Mouse (Mus musculus): ENCODE data around the gene Gpr152.
A peak's percentile ranks its signal among the peaks of the same experiment; 100 is the strongest.
"Not testable (repeated sequence)": the region's sequence is repeated elsewhere in the genome, so short reads cannot be mapped to it uniquely, and the experiment has no call there.

The Gpr152 gene

DNA sequence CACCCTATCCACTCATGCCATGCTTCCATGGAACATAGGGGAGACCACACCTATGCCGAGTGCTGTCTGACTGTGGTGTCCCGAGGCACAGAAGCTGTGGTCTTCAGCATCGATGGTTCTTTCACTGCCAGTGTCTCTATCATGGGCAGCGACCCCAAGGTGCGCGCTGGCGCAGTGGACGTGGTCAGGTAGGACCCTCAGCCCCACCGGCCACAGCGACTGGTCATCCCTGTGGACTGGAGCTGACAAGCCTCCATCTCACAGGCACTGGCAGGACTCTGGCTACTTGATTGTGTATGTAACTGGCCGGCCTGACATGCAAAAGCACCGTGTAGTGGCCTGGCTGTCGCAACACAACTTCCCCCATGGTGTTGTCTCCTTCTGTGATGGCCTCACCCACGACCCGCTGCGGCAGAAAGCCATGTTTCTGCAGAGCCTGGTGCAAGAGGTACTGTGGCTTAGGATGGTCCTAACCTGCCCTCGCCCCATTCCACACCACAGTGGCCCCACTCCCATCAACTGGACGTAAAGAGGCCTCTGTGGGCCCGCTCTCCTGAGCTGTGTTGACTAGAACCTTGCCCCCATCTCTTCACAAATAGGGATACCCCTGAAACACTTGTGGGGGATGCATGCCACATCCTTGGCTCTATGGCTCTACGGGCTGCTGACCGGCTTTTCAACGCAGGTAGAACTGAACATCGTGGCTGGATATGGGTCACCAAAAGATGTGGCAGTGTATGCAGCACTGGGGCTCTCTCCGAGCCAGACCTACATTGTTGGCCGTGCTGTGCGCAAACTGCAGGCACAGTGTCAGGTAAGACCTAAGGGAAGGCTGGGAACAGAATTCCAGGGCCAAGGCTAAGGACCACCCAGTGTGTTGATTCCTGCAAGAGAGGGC lies 27.3 kb upstream of the Gpr152 start:
- DNase-seq (ENCODE audit: low read depth, low spot score), result no peak

DNA sequence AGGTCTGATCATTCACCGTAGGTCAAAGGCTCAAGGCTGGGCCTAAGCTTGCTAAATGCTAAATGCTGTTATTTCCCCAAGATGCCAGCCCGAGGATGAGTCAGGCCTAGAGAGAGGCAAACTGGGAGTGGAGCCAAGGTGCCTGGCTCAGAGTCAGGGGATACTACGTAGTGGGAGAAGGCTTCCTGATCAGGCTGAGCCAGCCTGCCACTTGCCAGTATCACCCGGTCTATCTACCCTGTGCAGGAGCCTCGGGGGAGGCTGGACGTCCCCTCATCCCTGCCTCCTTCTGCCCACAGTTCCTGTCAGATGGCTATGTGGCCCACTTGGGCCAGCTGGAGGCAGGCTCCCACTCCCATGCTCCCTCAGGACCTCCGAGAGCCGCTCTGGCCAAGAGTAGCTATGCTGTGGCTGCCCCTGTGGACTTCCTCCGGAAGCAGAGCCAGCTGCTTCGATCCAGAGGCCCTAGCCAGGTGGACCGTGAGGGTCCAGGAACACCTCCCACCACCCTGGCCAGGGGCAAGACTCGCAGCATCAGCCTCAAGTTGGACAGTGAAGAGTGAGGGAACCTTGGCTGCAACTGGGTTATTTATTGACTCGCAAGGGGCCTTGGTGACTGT lies 26.3 kb upstream of the Gpr152 start:
- no peak for DNase-seq (ENCODE audit: low read depth, low spot score)

GRCm38 (mm10) chr19:4113806-4114230 lies 25.8 kb upstream of the Gpr152 start:
- DNase-seq (ENCODE audit: low read depth, low spot score), result no peak

- no peak for DNase-seq (ENCODE audit: low read depth, low spot score)
These were observed 25.0 kb upstream of the Gpr152 start for GRCm38 (mm10) chr19:4114551-4114950.

GRCm38 (mm10) chr19:4115144-4115543 lies 24.4 kb upstream of the Gpr152 start:
- DNase-seq (ENCODE audit: low read depth, low spot score), result no peak

DNA sequence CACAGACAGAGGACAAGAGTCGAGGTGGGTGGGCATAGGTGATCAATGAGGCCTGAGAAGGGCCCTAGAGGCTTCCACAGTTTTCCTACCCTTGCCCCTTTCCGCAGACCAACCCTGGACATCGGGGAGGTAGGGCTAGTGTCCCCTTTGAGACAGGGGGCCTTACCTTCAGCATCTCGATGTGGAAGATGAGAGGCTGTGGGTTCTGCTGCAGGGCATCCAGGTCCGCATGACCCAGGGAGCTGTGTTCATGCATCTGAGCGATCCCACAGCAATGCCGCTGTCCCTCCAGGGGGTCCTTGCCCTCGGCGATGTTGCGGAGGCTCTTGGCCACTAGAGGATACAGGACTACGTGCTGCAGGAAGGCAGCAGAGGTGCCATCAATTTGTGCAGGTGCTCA lies 23.8 kb upstream of the Gpr152 start:
- DNase-seq (ENCODE audit: low read depth, low spot score), result no peak

GRCm38 (mm10) chr19:4117006-4117405 lies 22.6 kb upstream of the Gpr152 start:
- DNase-seq (ENCODE audit: low read depth, low spot score), result no peak

GRCm38 (mm10) chr19:4118350-4118749 lies 21.2 kb upstream of the Gpr152 start:
- DNase-seq (ENCODE audit: low read depth, low spot score), result no peak

DNA sequence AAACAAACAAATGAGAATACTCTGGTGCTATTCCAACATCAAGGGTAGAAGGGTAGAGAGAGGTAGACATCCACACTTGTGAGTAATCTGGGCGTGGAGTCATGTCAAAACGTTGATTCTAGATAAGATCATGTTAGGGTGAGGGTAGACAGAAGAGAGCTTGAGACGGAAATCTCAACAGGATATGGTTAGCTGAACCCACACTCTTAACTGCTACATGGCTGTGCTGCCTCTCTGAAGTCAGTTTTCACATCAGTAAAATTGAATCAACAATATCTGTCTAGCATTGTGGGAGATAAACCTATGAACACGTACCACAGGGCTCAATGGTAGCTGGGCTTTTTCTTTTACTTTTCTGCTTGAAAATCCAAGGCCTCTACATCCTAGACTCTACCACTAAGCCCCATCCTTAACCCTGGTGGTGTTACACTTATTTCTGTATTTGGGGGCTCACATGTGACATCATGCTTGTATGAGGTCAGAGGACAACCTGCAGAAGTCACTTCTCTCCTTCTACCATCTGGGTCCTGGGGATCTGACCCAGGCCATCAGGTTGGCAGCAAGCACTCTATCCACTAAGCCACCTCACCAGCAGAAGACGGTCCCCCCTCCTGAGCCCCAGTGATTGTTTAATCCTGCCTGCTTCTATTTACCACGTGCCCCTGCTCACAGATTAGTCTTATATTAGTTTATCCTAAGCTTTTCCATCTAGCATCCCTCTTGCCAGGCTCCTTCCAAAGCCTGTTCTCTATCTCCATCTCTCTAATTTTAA lies 19.7 kb upstream of the Gpr152 start:
- no peak for DNase-seq (ENCODE audit: low read depth, low spot score)

DNA sequence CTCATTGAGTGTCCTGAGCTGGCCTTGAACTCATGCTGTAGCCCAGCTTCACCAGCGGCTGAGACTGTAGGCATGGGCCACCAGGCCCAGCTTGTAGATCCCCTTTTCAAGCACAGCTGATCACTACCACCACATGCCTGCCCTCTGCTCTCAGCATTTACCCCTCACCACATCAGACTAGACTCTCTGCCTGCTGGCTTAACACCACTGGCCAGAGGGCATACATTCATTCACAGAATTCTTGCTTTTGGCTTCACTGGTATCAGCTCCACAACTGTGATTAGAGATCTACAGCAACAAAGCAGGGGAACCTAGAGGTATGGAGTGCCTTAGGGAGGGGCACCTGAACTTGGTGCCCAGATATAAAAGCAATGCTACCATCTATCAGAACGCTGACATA lies 19.1 kb upstream of the Gpr152 start:
- no peak for DNase-seq (ENCODE audit: low read depth, low spot score)

- DNase-seq (ENCODE audit: low read depth, low spot score), result peak; percentile 96
These were observed 18.3 kb upstream of the Gpr152 start for GRCm38 (mm10) chr19:4121097-4121805.

DNA sequence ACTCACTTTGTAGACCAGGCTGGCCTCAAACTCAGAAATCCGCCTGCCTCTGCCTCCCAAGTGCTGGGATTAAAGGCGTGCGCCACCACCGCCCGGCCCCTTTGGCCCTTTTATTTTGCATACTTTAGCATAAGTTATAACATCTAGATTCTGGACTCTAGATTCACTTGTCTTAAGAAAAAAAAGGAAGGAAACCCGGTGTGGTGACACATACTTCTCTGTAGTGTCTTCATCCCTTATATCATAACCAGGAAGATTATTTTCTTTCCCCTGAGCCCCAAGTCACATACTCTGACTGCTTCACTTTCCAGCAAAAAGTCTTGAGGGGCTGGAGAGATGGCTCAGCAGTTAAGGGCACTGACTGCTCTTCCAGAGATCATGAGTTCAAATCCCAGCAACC lies 17.7 kb upstream of the Gpr152 start:
- DNase-seq (ENCODE audit: low read depth, low spot score), result not testable (repeated sequence)

DNA sequence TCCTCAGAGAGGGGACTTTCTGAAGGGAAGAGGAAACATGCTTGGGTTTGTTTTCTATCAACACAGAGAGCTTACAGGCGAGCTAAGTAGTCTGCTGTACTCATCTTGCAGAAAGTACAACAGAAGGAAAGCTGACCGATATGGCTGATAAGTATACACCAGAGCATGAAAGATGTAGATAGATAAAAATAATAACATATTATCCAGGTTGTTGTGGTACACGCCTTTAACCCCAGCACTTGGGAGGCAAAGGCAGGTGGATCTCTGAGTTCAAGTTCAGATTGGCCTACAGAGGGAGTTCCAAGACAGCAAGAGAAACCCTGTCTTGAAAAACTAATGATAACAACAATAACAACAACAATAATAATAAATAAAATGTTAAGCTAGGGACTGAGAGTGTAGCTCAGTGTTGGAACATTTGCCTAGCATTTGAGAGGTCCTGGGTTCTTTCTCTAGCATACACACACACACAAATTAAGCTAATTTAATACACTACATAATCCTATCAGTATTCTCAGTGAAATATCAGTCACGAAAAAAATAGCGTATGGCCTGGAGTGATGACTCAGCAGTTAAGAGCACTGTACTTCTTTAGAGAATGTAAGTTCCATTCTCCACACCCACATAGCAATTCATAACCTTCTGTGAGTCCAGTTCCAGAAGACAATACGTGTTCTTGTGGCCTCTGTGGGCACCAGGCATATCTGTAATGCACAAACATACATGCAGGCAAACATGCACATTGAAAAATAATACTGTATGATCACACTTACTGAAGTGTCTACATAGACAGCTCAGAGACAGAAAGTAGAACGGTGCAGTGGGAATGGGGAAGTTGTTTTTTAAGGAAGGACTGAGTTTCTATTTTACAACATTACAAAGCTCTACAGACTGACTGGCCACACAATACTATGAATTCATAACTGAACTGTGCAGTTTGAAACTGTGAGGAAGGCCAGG lies 16.9 kb upstream of the Gpr152 start:
- no peak for DNase-seq (ENCODE audit: low read depth, low spot score)

DNA sequence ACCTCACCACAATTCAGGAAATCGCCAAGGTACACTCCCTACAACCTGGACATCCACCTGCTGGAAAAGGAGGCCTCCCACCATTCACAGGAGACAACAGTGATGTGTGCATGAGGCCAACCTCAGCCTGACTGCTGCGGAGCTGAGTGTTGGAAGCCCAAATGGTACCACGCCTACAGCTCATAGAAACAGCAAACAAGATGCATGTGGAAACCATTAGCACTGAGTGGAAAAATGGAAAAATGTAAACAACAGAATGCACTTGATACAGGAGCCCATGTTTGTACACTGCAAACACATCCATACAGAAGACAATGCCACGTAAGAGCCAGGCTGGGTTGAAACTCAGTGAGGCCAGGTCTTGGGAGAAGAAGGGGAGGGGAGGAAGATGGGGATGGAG lies 15.2 kb upstream of the Gpr152 start:
- no peak for DNase-seq (ENCODE audit: low read depth, low spot score)

DNA sequence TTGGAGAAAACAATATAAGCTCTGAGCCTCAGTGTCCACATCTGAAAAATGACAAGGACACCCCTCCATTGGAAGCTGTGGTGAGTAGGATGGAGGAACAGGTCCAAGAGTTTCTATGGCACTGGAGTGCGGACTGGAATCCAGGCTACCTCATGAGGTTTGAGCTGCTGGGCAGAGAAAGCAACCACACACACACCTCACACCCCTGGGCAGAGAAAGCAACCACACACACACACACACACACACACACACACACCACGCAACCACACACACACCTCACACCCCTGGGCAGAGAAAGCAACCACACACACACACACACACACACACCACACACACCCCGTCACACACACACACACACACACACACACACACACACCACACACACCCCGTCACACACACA lies 14.3 kb upstream of the Gpr152 start:
- not testable (repeated sequence) for DNase-seq (ENCODE audit: low read depth, low spot score)

GRCm38 (mm10) chr19:4125741-4126696 lies 13.6 kb upstream of the Gpr152 start, which contains the start of gene Aip:
TSS of gene Aip (minus strand) at chr19:4125858.
- peak; percentile 95 for DNase-seq (ENCODE audit: low read depth, low spot score)

DNA sequence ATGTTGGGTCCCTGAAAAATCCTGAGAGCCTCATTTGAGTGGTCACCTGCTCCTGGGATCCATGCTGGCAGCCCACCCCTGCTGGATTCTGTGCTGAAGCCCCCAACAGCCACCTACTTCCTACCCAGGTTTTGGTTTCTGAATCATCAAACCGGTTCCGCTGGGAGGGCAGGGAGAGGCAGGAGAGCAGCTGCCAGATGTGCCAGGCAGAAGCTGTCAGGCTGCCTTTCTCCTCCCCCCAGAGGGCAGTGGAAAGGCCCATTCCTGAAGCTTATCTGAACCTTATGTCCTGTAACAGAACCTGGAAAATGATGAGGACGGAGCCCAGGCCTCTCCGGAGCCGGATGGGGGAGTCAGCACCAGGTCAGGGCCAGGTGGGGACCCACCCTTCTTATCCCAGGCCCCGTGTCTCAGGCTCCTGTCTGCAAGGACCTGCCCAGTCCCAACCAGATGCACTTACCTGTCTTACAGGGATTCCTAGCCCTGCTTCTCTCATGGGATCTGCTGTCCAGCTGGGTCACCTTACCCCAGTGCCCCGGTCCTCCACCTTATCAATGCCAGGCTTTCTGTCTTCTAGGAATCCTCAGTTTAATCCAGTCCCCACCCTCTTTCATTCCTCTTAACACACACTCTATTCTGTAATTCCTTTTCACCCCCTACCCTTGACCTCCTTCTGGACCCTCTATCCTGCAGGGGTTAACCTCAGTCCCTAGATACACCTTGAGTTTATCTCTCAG lies 12.7 kb upstream of the Gpr152 start:
- DNase-seq (ENCODE audit: low read depth, low spot score), result no peak

DNA sequence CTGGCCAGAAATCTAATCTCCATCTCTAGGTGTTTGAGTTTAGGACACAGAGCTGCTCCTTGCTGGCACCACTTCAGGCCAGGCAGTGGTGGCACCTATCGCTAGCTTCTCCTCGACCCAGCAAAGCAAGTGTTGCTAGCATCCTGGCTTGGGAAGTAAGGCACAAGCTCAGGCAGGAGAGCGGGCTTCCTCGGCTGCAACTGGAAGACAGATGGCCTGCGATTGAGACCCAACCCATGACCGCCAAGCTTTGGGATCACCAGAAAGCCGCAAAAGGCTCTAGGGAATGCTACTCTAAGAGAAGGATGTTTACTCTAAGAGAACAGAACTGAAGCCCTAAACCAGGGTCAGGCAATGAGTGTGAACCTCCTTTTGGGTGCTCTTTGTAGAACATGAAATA lies 10.1 kb upstream of the Gpr152 start:
- DNase-seq (ENCODE audit: low read depth, low spot score), result no peak

GRCm38 (mm10) chr19:4130106-4130505 lies 9.5 kb upstream of the Gpr152 start:
- DNase-seq (ENCODE audit: low read depth, low spot score), result no peak

All from retina, postnatal 7 days (tissue).